Mouse (Mus musculus): ENCODE measurements around the gene Arhgap8. TPM values are rescaled to one million over a fixed set of nuclear protein-coding genes. Genes with fewer than 3 reads are reported as not detected.
"Not testable (repeated sequence)": the region's sequence is repeated elsewhere in the genome, so short reads cannot be mapped to it uniquely, and the experiment has no call there.

Gene Arhgap8
- total RNA-seq, 4 experiments from 2014 or later = 0.83 to 1.3 (median 1.0) TPM

- peak; percentile 70 for DNase-seq (ENCODE audit: low spot score)
Measured at GRCm38 (mm10) chr15:84697611-84698011, 22.2 kb upstream of the Arhgap8 start.

GRCm38 (mm10) chr15:84698189-84698588 lies 21.7 kb upstream of the Arhgap8 start:
- no peak for DNase-seq (ENCODE audit: low spot score)

DNA sequence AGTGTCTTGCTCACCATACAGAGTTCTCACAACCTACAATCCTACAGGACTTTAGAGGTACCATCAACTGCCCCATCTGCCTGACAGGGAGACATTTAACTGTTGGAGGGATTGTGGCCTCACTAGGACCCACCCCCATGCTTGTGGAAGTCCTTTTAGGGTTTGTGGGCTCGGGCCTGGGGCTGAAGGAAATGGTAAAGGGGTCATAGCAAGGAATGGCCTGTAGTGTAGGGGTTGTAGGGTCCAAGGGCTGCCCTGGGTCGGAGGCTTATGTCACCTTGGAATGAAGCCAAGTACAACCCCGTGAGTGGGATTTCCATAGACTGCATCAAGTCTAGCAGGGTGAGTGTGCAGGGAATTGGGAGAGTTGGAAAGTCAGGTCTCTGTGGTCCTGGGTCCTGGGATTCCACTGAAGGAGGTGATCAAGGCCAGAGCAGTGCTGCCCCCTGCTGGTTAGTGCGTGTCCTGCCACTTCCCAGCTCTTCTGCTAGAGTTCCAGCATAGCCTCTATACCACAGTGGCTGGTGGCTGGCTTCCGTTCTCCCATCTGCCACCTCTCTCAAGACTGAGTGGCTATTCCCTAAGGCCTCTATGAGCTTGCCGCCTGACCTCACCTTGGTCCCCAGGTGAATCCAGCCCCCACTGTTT lies 19.6 kb upstream of the Arhgap8 start:
- peak; percentile 58 for DNase-seq (ENCODE audit: low spot score)

DNA sequence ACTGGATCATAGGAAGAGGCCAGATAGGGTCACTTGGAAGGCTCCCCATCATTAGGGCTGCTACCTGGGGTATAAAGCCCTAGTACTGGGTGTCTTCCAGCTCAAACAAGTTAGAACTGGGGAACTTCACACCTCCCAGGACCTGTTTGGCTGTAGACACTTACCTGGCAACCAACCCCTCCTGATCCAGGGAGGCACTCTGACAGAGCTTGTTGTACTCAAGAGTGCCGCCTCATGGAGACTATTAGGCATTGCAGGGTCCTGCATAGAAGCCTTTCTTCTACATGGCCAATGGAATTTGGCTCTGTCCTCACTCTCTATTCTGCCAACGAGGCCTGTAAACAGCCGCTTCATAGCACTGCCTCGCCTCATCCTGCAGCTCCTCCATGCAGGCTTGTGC lies 17.9 kb upstream of the Arhgap8 start:
- DNase-seq (ENCODE audit: low spot score) = peak; percentile 60

DNA sequence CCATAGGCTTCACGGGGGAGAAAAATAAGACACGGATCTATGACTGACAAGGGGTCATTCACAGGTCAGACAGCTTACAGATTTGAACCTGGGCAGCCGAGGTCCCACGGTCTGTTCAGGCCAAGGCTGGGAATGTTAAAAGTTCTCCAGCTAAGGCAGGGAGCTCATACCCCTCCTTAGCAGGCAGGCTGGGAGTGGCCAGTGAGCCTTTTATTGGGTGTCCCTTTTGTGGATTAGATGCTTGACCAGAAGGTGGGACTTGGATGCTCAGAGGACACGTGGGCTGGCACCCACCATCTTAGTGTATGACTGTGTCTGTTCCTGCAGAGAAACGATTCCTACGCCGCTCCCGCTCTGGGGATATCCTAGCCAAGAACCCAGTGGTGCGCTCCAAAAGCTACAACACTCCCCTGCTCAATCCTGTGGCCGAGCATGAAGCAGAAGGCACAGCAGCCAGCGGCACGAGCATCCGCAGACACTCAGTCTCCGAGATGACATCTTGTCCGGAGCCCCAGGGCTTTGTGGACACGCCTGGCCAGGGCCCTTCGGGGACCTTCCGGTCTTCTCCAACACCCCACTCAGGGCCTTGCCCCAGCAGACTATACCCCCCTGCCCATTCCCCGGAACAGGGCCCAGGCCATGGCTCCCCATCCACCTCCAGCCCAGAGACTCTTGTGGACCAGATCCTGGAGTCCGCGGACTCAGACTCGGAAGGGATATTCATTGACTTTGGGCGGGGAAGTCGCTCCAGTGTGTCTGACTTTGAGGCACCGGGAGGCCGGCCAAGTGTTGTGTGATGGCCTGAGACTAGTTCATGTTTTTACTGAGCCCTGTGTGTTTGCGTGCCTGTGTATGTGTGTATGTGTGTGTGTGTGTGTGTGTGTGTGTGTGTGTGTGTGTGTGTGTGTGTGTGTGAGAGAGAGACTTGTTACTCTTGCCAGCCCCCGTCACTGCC lies 17.2 kb upstream of the Arhgap8 start:
- no peak for DNase-seq (ENCODE audit: low spot score)

GRCm38 (mm10) chr15:84703992-84704391 lies 15.9 kb upstream of the Arhgap8 start:
- no peak for DNase-seq (ENCODE audit: low spot score)

DNA sequence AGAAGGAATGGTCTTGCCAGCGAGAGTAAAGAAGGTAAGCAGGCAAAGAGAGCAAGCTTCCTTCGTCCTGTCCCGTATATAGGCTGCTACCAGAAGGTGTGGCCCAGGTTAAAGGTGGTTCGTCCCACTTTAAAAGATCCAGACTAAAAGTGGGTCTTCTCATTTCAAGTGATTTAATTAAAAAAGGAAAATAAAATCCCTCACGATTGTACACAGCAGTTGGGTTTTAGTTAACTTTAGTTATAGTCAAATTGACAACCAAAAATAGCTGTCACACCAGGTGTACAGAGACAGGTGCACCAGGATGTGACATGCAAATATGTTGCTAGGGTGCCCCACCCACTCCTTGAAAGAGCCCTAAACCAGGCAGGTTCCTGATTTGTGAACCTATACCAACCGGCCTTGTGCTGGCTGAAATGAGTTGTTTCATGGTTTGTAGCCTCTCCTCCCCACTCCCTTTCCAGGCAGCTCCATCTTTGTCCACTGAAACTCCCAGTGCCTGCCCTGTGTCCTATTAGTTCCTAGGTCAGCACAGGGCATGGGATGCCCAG lies 14.4 kb upstream of the Arhgap8 start:
- no peak for DNase-seq (ENCODE audit: low spot score)

DNA sequence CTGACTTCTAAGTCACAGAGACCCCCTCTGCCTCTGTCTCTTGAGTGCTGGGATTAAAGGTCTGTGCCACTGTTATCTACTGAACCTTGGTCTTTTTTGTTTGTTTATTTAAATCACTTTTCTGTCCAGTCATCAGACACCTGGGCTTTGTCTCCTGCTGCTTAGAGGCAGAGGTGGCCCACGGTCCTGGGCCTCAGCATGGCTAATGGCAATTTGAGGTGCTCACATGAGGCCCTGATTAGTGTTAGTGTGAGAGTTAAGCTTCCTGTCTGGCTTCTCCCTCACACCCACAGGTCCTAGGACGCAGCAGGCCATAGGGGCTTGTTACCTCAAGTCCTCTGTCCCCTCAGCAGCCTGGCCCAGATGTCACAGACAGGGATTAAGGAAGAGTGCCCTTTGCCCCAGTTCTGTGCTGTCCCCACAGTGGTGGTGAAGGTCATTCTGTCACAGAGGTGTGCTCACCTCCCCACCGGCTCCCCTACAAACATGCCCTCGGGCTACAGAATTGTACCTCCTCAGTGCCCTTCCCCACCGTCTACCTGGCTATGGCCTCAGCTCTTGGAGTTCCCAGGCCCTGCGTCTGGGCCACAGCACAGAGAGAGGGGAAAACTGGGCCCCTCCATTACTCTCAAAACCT lies 12.8 kb upstream of the Arhgap8 start:
- DNase-seq (ENCODE audit: low spot score) = no peak

DNA sequence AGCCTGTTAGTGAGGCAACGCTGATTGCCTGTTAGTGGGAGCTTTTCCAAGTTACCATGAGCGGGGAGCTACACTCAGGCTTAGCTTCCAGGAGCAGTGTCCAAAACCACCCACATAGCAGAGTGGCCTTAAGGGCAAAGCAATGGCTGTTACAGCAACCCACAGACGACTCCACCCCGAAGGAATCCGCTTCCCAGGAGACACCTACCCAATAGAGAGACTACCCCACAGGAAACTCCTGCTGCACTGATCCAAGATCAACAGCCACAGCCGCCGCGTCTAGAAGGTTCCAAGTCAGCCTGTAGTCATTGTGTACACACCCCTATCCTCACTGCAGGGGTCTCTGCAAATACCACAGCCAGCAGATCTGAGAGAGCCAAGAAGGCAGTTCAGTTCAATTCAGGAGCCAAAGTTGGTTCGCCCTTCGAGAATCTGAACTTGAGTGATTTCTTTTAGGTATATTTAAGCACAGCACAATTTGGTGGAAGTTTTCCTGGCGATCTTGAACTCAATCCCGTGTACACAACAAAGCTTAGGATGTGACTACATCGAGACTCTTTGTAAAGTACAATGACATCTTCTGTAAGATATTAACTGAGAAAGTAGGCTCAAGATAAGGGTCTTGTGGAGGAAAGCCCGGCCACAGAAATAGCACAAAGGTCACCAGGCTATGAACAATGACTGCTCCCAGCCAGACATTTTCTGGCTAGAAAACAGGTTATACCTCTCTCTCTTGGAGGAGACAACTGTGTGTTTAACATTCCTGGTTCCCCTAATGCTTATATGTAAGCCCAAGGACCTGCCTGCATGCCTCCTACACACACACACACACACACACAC lies 7.1 kb upstream of the Arhgap8 start:
- peak; percentile 65 for DNase-seq (ENCODE audit: low spot score)

- peak; percentile 92 for DNase-seq (ENCODE audit: low spot score)
Measured at GRCm38 (mm10) chr15:84714730-84715129, 5.1 kb upstream of the Arhgap8 start.

DNA sequence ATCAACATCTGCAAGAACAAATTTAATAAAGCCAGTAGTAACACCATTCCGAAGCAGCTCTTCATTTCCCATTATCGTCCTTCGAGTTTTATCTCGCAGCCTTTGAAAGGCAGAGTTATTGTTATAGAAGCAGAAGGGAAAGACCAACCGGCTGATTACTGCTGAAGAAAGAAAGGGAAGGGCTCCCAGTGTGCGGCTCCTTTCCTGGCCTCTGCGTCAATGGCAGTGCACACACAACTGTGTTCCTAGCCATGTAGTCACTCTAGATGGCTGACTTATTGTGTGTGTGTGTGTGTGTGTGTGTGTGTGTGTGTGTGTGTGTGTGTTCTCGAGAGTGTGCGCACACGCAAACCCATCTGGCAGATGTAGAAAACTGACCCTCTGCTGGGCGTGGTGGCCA lies 4.7 kb upstream of the Arhgap8 start:
- no peak for DNase-seq (ENCODE audit: low spot score)

DNA sequence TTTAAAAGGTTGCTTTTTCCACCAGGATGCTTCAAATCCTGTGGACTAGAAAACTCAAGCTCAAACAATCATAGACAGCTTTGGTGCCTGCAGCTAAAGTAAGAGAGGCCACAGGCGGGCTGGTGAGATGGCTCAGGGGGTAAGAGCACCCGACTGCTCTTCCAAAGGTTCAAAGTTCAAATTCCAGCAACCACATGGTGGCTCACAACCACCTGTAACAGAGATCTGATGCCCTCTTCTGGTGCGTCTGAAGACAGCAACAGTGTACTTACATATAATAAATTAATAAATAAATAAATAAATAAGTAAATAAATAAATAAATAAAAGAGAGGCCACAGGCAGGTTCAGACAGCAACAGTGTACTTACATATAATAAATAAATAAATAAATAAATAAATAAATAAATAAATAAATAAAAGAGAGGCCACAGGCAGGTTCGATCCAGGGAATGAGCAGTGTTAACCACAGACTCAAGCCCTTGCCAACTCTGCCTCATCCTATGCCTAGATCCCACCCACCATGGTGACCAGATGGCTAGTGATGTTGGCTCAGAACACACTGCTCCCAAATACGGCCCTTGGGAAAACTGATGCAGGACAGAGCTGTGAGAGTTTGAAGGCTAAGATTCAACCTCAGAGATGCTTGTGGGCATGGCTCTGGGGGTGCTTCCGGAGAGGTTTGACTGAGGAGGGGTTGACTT lies 2.1 kb upstream of the Arhgap8 start:
- not testable (repeated sequence) for DNase-seq (ENCODE audit: low spot score)

GRCm38 (mm10) chr15:84718785-84719184 lies 1.1 kb upstream of the Arhgap8 start:
- DNase-seq (ENCODE audit: low spot score) = no peak

DNA sequence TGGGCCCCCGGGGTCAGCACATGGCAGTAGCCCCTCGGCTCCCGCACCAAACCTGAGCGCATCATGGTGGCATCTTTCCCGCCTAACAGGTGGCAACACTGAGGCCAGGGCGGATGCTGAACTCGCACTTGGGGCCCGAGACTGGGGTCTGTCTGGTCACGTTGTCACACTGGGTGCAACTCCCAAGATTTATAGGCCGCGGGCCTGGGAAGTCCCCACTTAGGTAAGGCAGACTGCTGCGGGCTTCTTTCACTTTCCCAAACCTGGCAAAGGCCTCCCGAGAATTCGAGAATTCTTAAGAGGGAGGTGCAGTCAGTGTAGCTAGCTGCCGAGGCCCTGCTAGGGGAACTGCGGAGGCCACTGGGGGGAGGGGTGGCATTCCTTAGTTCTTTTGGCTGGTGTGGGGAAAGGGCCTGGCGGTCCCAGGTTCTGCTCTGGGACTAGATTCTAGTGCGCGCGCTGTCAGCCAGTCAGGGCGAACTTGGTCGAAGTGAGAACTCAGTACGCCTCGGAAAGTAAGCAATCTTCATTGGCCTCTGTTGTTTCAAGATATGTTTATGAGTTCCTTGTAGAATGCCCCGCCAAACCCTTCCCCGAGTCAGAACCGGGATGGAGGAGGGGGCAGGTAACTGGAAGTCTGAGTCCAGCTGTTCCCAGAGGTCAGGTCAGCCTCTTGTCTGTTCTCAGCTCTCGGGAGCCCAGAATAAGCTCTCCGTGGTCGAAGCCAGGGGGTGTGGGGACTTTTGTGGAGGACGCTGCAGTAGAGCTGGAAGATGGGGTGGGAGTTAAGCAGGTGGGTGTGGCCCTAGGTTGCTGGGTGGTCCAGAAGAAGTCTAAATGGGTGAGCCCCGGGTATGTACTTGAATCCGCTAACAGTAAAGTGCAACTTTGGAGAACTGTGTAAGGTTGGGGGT lies 696 bp downstream of the Arhgap8 start:
- DNase-seq (ENCODE audit: low spot score) = no peak

GRCm38 (mm10) chr15:84723656-84724055 lies 3.8 kb downstream of the Arhgap8 start:
- DNase-seq (ENCODE audit: low spot score) = not testable (repeated sequence)

DNA sequence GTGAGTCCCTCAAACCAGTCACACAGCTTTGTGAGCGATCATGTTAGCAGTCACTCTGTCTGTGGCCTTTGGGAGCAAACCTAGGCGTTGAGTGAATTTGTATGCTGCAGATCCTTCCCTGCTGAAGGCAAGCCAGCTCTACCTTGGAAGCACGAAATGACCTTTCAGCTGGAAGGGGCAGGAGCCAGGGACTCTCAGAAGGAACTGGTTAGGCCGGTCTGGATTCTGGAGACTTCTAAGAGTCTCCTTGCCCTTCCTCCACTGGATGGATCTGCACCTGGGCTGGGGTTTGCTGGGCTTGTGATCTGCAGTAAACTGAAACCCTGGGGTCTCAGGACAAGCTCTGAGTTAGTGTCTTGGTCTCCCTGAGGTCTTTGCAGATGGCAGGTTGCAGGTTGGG lies 4.3 kb downstream of the Arhgap8 start:
- DNase-seq (ENCODE audit: low spot score) = no peak

DNA sequence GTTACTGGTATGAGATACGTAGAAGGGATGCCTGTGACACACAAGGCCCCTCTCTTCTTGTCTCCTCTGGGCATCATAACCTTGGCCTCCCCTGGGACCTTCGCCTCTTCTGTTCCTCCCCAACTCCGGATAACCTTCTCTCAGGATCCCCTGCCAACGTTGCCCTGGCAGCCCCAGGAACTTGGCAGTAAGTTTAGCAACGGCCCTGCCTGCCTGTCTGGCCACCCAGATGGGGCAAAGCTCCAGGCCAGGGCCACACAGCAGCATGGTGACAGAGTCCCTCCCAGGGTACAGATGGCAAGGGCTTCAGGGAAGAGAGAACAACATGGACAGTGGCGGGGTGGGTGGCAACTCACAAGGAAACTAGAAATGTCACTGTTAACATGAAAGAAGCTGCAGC lies 9.8 kb downstream of the Arhgap8 start:
- DNase-seq (ENCODE audit: low spot score) = peak; percentile 32

- DNase-seq (ENCODE audit: low spot score) = no peak
Measured at GRCm38 (mm10) chr15:84730893-84731292, 11.0 kb downstream of the Arhgap8 start.

DNA sequence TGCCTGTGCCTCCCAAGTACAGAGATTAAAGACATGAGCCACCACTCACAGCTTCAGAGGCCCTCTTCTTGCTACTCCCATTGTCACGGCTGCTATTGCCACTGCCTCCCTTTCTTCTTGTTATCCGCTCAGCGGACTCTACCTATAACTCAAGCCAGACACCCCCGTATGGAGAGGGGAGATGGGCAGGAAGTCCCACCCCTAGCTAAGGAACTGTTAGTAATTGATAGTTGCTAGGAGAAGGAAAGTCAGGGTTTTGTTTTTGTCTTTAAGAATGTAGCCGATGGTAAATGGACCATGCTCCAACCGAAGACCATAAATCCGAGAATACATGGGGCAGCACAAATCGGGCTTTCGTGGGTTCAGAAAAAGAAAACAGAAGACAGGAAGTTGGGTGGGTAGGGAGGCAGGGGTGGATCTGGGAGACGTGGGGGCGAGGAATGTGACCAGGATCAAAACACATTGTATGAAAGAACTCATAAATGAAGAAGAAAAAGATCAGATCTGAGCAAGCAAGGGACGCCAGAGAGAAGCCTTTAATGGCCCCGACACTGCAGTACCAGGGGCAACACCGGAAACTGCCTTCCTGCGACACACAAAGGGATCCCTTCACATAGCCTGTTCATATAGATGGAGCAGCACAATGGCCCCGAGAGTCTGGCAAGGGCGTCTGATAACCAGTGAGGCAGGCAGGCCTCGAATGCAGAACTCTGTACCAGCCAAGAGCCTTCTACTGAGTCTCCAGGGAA lies 12.0 kb downstream of the Arhgap8 start:
- no peak for DNase-seq (ENCODE audit: low spot score)
